In the genomic region with DNA sequence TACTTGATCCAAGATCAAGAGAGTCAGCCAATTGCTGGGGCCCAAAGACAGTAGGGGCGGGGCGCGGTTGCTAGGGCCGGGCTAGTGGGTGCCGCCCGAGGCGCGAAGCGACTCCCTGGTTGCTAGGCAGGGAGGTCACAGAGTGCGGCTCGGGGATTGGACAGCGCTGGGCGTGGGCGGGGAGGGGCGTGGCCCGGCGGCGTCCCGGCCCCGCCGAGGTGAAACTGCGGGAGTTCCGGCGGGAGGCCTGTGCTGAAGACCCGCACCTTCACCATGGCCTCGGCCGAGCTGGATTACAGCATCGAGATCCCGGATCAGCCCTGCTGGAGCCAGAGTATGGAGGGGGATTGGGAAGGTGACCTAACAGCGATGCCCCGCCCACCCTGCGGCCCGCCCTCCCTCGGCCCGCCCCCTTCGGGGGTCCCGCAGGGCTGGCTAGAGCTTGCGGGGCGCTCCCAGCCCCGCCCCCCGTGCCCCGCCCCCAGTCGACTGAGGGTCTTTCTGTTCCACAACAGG, we compare ENCODE assay signal across 8 mouse cellular contexts. TPM values are rescaled to one million over a fixed set of nuclear protein-coding genes. Genes with fewer than 3 reads are reported as not detected.
DNase-seq lines count a peak whose midpoint lies in the region; ATAC-seq lines count a peak whose summit lies in the region.

Gene Tmem53, plus strand, starts transcription at position 151 of the 516 bp plus-strand sequence.
Gene Armh1, minus strand, starts transcription at position 325 of the 516 bp plus-strand sequence.

- intact Hi-C loops in gastrocnemius, postnatal 14 days (cut with DNase I; ENCODE audit: low total_unique reads) = no loop called here
- intact Hi-C loops in left cerebral cortex, postnatal 36 days (cut with DNase I) = no loop called here

- H3K27me3 ChIP-seq in intestine, embryonic 14.5 days (replicated peaks; ENCODE audit: control insufficient read depth, insufficient read depth, low read length) = no peaks in the 10 kb centered on the region
- H3K27me3 ChIP-seq in midbrain, embryonic 11.5 days (ENCODE audit: control insufficient read depth, insufficient read depth, low read length) = no peaks in the 10 kb centered on the region; the same call in 1 of the 2 replicates

- H3K9ac ChIP-seq in intestine, embryonic 14.5 days (ENCODE audit: low read length) = peak within 1 kb of the TSS; percentile 59
- H3K9ac ChIP-seq in midbrain, embryonic 11.5 days (ENCODE audit: low read length) = peak within 1 kb of the TSS; percentile 66

- H3K4me3 ChIP-seq in intestine, embryonic 14.5 days (ENCODE audit: low read depth, low read length) = peak within 1 kb of the TSS; percentile 64
- peak within 1 kb of the TSS; percentile 61 for H3K4me3 ChIP-seq in midbrain, embryonic 11.5 days (ENCODE audit: low read depth, low read length)

- H3K36me3 ChIP-seq in intestine, embryonic 14.5 days (ENCODE audit: control insufficient read depth, insufficient read depth, low read length) = no peaks in the 10 kb centered on the region
- H3K36me3 ChIP-seq in midbrain, embryonic 11.5 days (ENCODE audit: control insufficient read depth, insufficient read depth, low read length) = no peaks in the 10 kb centered on the region

- H3K4me1 ChIP-seq in intestine, embryonic 14.5 days (replicated peaks; ENCODE audit: control insufficient read depth, insufficient read depth, low read length) = peaks cover 7% of the 10 kb centered on the region
- peaks cover 5% of the 10 kb centered on the region; the same call in 1 of the 2 replicates for H3K4me1 ChIP-seq in midbrain, embryonic 11.5 days (ENCODE audit: control insufficient read depth, insufficient read depth, low read length)

- H3K27ac ChIP-seq in intestine, embryonic 14.5 days (ENCODE audit: low read depth) = peak within 1 kb of the TSS; percentile 70
- H3K27ac ChIP-seq in midbrain, embryonic 11.5 days (ENCODE audit: low read depth, low read length) = peak within 1 kb of the TSS; percentile 60; the same call in 1 of the 2 replicates

- peak; percentile 99 for ATAC-seq in intestine, embryonic 14.5 days (replicated peaks; ENCODE audit: low FRiP score, low TSS enrichment, low read depth)
- peak; percentile 99 for ATAC-seq in midbrain, embryonic 11.5 days (ENCODE audit: low FRiP score)

- no peaks in the 10 kb centered on the region for H3K9me3 ChIP-seq in intestine, embryonic 14.5 days (ENCODE audit: control insufficient read depth, low read length)
- H3K9me3 ChIP-seq in midbrain, embryonic 11.5 days (ENCODE audit: control insufficient read depth, low read length) = no peaks in the 10 kb centered on the region

- peak within 1 kb of the TSS; percentile 55 for H3K4me2 ChIP-seq in intestine, embryonic 14.5 days (ENCODE audit: low read length)
- H3K4me2 ChIP-seq in midbrain, embryonic 11.5 days = peak within 1 kb of the TSS; percentile 56

- peak; percentile 98 for DNase-seq in adrenal gland, adult 2 months
- DNase-seq in embryo, embryonic 10.5 days (ENCODE audit: low spot score) = peak; percentile 99
- DNase-seq in gastrocnemius, postnatal 14 days = peak; percentile 92
- peak; percentile 95 for DNase-seq in intestine, embryonic 14.5 days (ENCODE audit: low spot score)
- DNase-seq in left cerebral cortex, postnatal 36 days (ENCODE audit: low spot score in 2 of 2) = peak; percentile 73 to 74
- peak; percentile 99 for DNase-seq in midbrain, embryonic 11.5 days (ENCODE audit: low spot score, missing footprints)
- DNase-seq in right cerebral cortex, postnatal 4 days = peak; percentile 80
- DNase-seq in yolk sac, embryonic 10.5 days (ENCODE audit: low spot score) = peak; percentile 96

- under 1% methylated on average over 43 of the region's 43 CpGs for WGBS in intestine, embryonic 14.5 days
- 0% methylated on average over 41 of the region's 43 CpGs for WGBS in midbrain, embryonic 11.5 days

RNA-seq across cellular contexts. Expression of gene Tmem53, which starts in this region (rescaled TPM):
- 10 to 100 TPM; 57.3 to 75.3 TPM for total RNA-seq in adrenal gland, adult 2 months (2021)
- 172 and 232 TPM in 2 replicates for polyA plus RNA-seq in adrenal gland, adult 2 months (2012; rRNA removed)
- 1 to 10 TPM; 4.0 to 5.9 TPM for total RNA-seq in gastrocnemius, postnatal 14 days (2021)
- 8.3 and 10.3 TPM in 2 replicates for polyA plus RNA-seq in intestine, embryonic 14.5 days (2014; fragmentation: Nextera tagmentation; extraction: Ambion mirVana)
- 1 to 10 TPM; 4.1 to 5.6 TPM for total RNA-seq in left cerebral cortex, postnatal 36 days (2021)
- 7.5 and 8.4 TPM in 2 replicates for polyA plus RNA-seq in midbrain, embryonic 11.5 days (2014; fragmentation: Nextera tagmentation; extraction: Ambion mirVana)

RNA-seq across cellular contexts. Expression of gene Armh1, which starts in this region (rescaled TPM):
- 1 to 10 TPM; 2.2 to 2.8 TPM for total RNA-seq in adrenal gland, adult 2 months (2021)
- 6.1 and 6.7 TPM in 2 replicates for polyA plus RNA-seq in adrenal gland, adult 2 months (2012; rRNA removed)
- not detected for total RNA-seq in gastrocnemius, postnatal 14 days (2021)
- polyA plus RNA-seq in intestine, embryonic 14.5 days (2014; fragmentation: Nextera tagmentation; extraction: Ambion mirVana) = 0.14 and 0.24 TPM in 2 replicates
- under 1 TPM; 0.45 to 0.72 TPM for total RNA-seq in left cerebral cortex, postnatal 36 days (2021)
- polyA plus RNA-seq in midbrain, embryonic 11.5 days (2014; fragmentation: Nextera tagmentation; extraction: Ambion mirVana) = 0.34 and 0.40 TPM in 2 replicates

Comparison
In these comparisons a context has a peak if more than half of its experiments do, and no peak if none do; other contexts are left out.
1. Peak in every context shown above with its lines: DNase-seq, ATAC-seq, H3K4me3 ChIP-seq and H3K27ac ChIP-seq.
2. RNA of gene Tmem53 (total RNA-seq): 57.3 to 75.3 TPM in adrenal gland, adult 2 months; 4.0 to 5.9 TPM in gastrocnemius, postnatal 14 days and 4.1 to 5.6 TPM in left cerebral cortex, postnatal 36 days; every median in the first group is over 4 times any median in the second.
3. RNA of gene Tmem53 (polyA plus RNA-seq): 172 to 232 TPM in adrenal gland, adult 2 months; 8.3 to 10.3 TPM in intestine, embryonic 14.5 days and 7.5 to 8.4 TPM in midbrain, embryonic 11.5 days; every median in the first group is over 10 times any median in the second.